Mouse (Mus musculus) hindbrain, postnatal 0 days (tissue): ENCODE data around the gene Psat1. TPM values are rescaled to one million over a fixed set of nuclear protein-coding genes. Genes with fewer than 3 reads are reported as not detected.

Experiments used
- ATAC-seq: fragments of 200-750 bp; cut with Nextera tagmentation; 2 replicates; pipeline ENCODE4 v1.8.0; 2017; ENCODE audit warnings: mild to moderate bottlenecking, moderate TSS enrichment, moderate library complexity
- DNase-seq: peaks from one replicate; pipeline ENCODE4 v3.0.0-alpha.2; 2015; ENCODE audit warnings: low spot score
- H3K27ac ChIP-seq: fragments of 300-500 bp; sonication (generic); 2 replicates; pipeline ENCODE4 v1.5.1; 2014; ENCODE audit warnings: mild to moderate bottlenecking
- H3K27me3 ChIP-seq: fragments of 300-500 bp; sonication (generic); 2 replicates; pipeline ENCODE4 v1.6.1; 2014; ENCODE audit warnings: low read length, mixed read lengths; ENCODE audit not compliant: insufficient read depth
- H3K36me3 ChIP-seq: fragments of 300-500 bp; sonication (generic); 2 replicates; pipeline ENCODE4 v1.6.1; 2014; ENCODE audit warnings: low read length, mixed read lengths; ENCODE audit not compliant: insufficient read depth
- H3K4me1 ChIP-seq: fragments of 300-500 bp; sonication (generic); 2 replicates; pipeline ENCODE4 v1.6.1; 2014; ENCODE audit warnings: antibody characterized with exemption, low read length, mixed read lengths; ENCODE audit not compliant: insufficient read depth
- H3K4me2 ChIP-seq: fragments of 300-500 bp; sonication (generic); 2 replicates; pipeline ENCODE4 v1.6.1; 2014; ENCODE audit warnings: low read depth, mild to moderate bottlenecking, low read length, moderate library complexity, mixed read lengths
- H3K4me3 ChIP-seq: fragments of 300-500 bp; sonication (generic); 2 replicates; pipeline ENCODE4 v1.5.1; 2014; ENCODE audit warnings: low read length
- H3K9ac ChIP-seq: fragments of 300-500 bp; sonication (generic); replicated peaks from 2 replicates; pipeline ENCODE4 v1.6.1; 2014; ENCODE audit warnings: mild to moderate bottlenecking, low read length, moderate library complexity, mixed read lengths
- H3K9me3 ChIP-seq: fragments of 300-500 bp; sonication (generic); 2 replicates; pipeline ENCODE4 v1.6.1; 2016; ENCODE audit warnings: low read length, mixed read lengths
- CTCF ChIP-seq: IDR thresholded peaks from 2 replicates; pipeline ENCODE4 v1.5.1; 2016; ENCODE audit warnings: antibody characterized with exemption, control low read depth, low read depth
- whole genome bisulfite sequencing: fragments of 180-500 bp; shearing (Covaris S2); extraction: QIAGEN DNeasy Blood & Tissue Kit; methylation state at CpG from one replicate; pipeline ENCODE4 v1.1.7; 2014; 5-methylcytosine and 5-hydroxymethylcytosine counted together
- polyA plus RNA-seq: library from polyadenylated mRNA; unstranded; fragments of >200 nt; fragmentation: Nextera tagmentation; extraction: Ambion mirVana; gene quantifications from 2 replicates; pipeline ENCODE4 v1.2.1, GENCODE M21; 2015
- total RNA-seq: library from RNA; depleted of rRNA; stranded (reverse); fragments of >200 nt; gene quantifications from 2 replicates; pipeline ENCODE4 v1.2.3, GENCODE M21; 2014; rRNA removed

Gene Psat1
- total and polyA plus RNA-seq, 2 experiments from 2014 or later: 79.8 to 96.6 TPM

DNA sequence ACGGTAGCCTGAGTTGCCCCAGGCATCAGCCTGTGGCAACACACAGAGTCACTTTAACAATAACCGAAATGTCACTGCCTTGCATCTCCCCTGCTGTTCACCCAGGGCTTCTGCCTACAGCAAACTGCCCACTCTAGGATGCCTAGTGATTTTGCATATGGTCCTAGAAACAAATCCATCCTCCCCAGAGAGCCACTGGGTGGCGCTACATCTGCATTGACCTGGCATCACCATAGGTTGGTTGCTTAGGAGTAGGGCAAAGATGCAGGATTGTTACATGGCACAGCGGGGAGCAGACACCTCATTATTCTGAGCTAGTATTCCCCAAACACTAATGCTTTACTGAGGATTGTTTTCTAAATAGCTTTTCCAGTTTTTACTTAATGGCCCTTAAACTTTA, 80.3 kb downstream of the Psat1 start:
- Histone ChIP-seq H3K36me3 (no peaks in the 10 kb centered on the region), H3K9ac (no peak overlapping the region), H3K4me3 (no peak overlapping the region), H3K9me3 (no peaks in the 10 kb centered on the region), H3K4me1 (no peaks in the 10 kb centered on the region), H3K27me3 (no peaks in the 10 kb centered on the region), H3K27ac (no peak overlapping the region), H3K4me2 (no peak overlapping the region)
- ATAC-seq (no peak), DNase-seq (peak; percentile 45)
- WGBS: 43% methylated on average over 4 of the region's 4 CpGs
- peak; percentile 52 for TF ChIP-seq CTCF

DNA sequence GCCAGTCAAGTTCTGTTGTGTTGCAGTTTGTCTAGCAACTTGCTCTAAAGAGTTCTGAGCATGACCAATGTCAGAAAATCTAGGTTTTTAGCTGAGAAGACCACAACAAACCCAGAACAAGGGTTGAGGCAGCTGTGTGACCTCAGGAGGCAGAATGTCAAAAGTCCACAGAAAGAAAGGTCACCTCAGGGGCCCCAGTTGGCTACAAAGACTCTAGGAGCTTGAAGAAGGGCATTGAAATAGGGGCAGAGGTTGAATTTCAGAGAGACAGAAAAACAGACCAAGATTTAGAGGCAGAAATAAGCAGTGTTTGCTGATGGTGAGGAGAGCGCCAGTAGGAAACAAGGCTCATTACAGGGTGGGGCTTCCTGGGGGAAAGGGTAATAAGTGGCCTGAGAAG, 81.0 kb downstream of the Psat1 start:
- H3K36me3 ChIP-seq: no peaks in the 10 kb centered on the region
- no peak overlapping the region for H3K9ac ChIP-seq
- no peak for ATAC-seq
- no peak for DNase-seq
- no peak overlapping the region for H3K27ac ChIP-seq
- no peaks in the 10 kb centered on the region for H3K27me3 ChIP-seq
- no peak overlapping the region for H3K4me2 ChIP-seq
- no peak for TF ChIP-seq CTCF
- 54% methylated on average over 1 of the region's 1 CpGs for WGBS
- H3K4me1 ChIP-seq: no peaks in the 10 kb centered on the region
- H3K4me3 ChIP-seq: no peak overlapping the region
- no peaks in the 10 kb centered on the region for H3K9me3 ChIP-seq

DNA sequence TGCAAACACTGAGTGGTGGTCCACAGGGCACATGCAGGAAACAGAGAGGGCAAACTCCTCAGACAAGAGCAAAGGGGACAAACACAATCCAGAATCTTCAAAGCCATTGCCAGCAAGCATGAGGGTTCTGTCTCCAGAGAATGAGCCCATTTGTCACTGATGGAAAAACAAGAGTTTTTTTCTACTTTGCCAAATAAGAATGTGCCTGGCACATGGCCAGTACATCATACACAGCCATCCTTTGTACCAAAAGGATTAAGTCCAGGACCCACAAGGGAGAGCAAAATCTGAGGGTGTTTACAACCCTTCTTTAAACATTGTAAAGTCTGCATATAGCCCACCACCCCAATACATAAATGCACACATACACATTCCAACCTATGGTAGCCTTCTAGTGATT, 81.7 kb downstream of the Psat1 start:
- no peak for TF ChIP-seq CTCF
- no peaks in the 10 kb centered on the region for H3K9me3 ChIP-seq
- no peak overlapping the region for H3K4me3 ChIP-seq
- H3K27ac ChIP-seq: no peak overlapping the region
- no peaks in the 10 kb centered on the region for H3K4me1 ChIP-seq
- ATAC-seq (no peak), DNase-seq (peak; percentile 35)
- no peaks in the 10 kb centered on the region for H3K27me3 ChIP-seq
- no peaks in the 10 kb centered on the region for H3K36me3 ChIP-seq
- no peak overlapping the region for H3K9ac ChIP-seq
- H3K4me2 ChIP-seq: no peak overlapping the region

DNA sequence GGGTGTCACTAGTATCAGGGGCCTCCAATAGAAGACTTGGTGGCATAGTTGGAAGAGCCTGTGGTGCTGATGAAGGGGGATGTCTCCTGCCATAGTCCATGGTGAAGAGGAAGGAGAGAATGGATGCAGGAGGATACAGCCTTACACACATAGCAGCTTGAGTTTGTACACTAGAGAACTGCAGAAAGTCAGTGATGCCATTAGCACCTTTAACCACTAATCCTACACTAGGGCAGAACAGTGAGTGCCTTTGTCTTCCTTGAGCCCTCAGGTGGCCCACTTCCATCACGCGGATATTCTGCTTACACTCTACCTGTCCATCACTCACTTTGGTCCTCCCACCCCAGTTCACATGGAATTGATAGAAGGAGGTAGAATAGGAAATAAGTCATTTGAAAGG, 83.0 kb downstream of the Psat1 start:
- Histone ChIP-seq H3K27ac (no peak overlapping the region), H3K9ac (no peak overlapping the region), H3K9me3 (no peaks in the 10 kb centered on the region), H3K4me2 (no peak overlapping the region), H3K36me3 (no peaks in the 10 kb centered on the region), H3K4me1 (no peaks in the 10 kb centered on the region), H3K4me3 (no peak overlapping the region), H3K27me3 (no peaks in the 10 kb centered on the region)
- WGBS: 89% methylated on average over 2 of the region's 2 CpGs
- DNase-seq (no peak), ATAC-seq (no peak)
- TF ChIP-seq CTCF: no peak

DNA sequence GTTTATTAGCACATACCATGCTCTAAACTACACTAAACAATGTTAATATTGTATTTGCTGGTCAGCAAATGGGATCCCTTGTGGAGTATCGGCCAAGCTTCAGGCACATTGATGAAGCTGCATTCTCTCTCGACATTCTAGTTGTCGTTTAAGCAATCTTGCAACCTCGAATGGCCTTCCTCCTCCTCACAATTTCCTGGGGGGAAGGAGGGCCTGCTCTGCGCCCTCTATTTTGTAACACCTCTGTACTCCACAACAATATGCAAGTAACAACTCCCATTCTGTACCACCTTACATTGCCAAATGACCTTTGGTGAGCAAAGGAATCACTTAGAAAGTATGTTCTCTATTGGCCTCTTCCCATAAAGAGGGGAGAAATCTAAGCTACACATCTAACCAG, 91.8 kb downstream of the Psat1 start:
- Histone ChIP-seq H3K4me3 (no peak overlapping the region), H3K9me3 (no peaks in the 10 kb centered on the region), H3K27me3 (no peaks in the 10 kb centered on the region), H3K4me2 (no peak overlapping the region), H3K4me1 (no peaks in the 10 kb centered on the region), H3K27ac (no peak overlapping the region), H3K9ac (no peak overlapping the region), H3K36me3 (no peaks in the 10 kb centered on the region)
- TF ChIP-seq CTCF: no peak
- DNase-seq (no peak), ATAC-seq (no peak)
- 83% methylated on average over 5 of the region's 5 CpGs for WGBS

Other genes with a start within 250 kb of the Psat1 start
- gene Cep78, start 37.7 kb upstream of the Psat1 start, total RNA-seq: 15.5 and 28.0 TPM in 2 replicates
- gene Cep78, start 37.7 kb upstream of the Psat1 start, polyA plus RNA-seq: 20.9 and 22.8 TPM in 2 replicates
- gene Gnaq, start 185.5 kb upstream of the Psat1 start, total RNA-seq: 101 and 103 TPM in 2 replicates
- gene Gnaq, start 185.5 kb upstream of the Psat1 start, polyA plus RNA-seq: 75.1 and 85.7 TPM in 2 replicates